Mouse (Mus musculus) spleen, adult 2 months (tissue): Measurements from ENCODE around the gene Cend1.

Experiments used
- CTCF ChIP-seq: fragments of 200-500 bp; IDR thresholded peaks from 2 replicates; pipeline ENCODE4 v1.5.1; 2011; ENCODE audit warnings: mild to moderate bottlenecking, inconsistent platforms; ENCODE audit not compliant: insufficient read depth, insufficient read length, insufficient replicate concordance; ENCODE audit errors: extremely low read depth
- POLR2A ChIP-seq: fragments of 200-500 bp; IDR thresholded peaks from 2 replicates; pipeline ENCODE4 v1.6.1; 2011; ENCODE audit warnings: low read depth, low read length, inconsistent platforms

GRCm38 (mm10) chr7:141432186-141432611 is 2.9 kb upstream of the Cend1 start:
- TF ChIP-seq POLR2A: no peak
- no peak for TF ChIP-seq CTCF
